Mouse (Mus musculus): ENCODE measurements around the gene Gm47289.

Gm47289 gene

GRCm38 (mm10) chr9:119160689-119161088 is 1.7 kb downstream of the Gm47289 start:
- no peak for DNase-seq

GRCm38 (mm10) chr9:119164743-119165142 is 5.8 kb downstream of the Gm47289 start:
- DNase-seq, result no peak

- no peak for DNase-seq
Observed at GRCm38 (mm10) chr9:119165548-119165947, 6.6 kb downstream of the Gm47289 start.

GRCm38 (mm10) chr9:119167608-119168007 is 8.6 kb downstream of the Gm47289 start:
- DNase-seq, result no peak

GRCm38 (mm10) chr9:119179292-119179691 is 20.3 kb downstream of the Gm47289 start:
- no peak for DNase-seq

- DNase-seq, result no peak
Observed at GRCm38 (mm10) chr9:119181241-119181728, 22.3 kb downstream of the Gm47289 start.

- peak; percentile 5 for DNase-seq
Observed at GRCm38 (mm10) chr9:119192202-119192990, 33.4 kb downstream of the Gm47289 start.

GRCm38 (mm10) chr9:119199151-119199861 is 40.3 kb downstream of the Gm47289 start:
- DNase-seq, result no peak

- DNase-seq, result no peak
Observed at GRCm38 (mm10) chr9:119201653-119202052, 42.7 kb downstream of the Gm47289 start.

- DNase-seq, result no peak
Observed at GRCm38 (mm10) chr9:119203617-119204016, 44.7 kb downstream of the Gm47289 start.

GRCm38 (mm10) chr9:119205756-119206155 is 46.8 kb downstream of the Gm47289 start:
- no peak for DNase-seq

- no peak for DNase-seq
Observed at GRCm38 (mm10) chr9:119206666-119207065, 47.7 kb downstream of the Gm47289 start.

- DNase-seq, result no peak
Observed at GRCm38 (mm10) chr9:119207113-119207512, 48.2 kb downstream of the Gm47289 start.

GRCm38 (mm10) chr9:119208998-119209397 is 50.0 kb downstream of the Gm47289 start, which contains the start of gene Slc22a13:
TSS of gene Slc22a13 (minus strand) at chr9:119209098.
- no peak for DNase-seq
